Mouse (Mus musculus): ENCODE data around the gene Sprr2d.

Gene Sprr2d

GRCm38 (mm10) chr3:92338840-92339239, at the start of gene Sprr2d:
Gene Sprr2d (plus strand): TSS chr3:92339140.
- in situ Hi-C loops (cut with MboI, MseI): no loop called here

- in situ Hi-C loops (cut with MboI, MseI): no loop called here
Observed at GRCm38 (mm10) chr3:92307406-92307805, 31.5 kb upstream of the Sprr2d start.

- in situ Hi-C loops (cut with MboI, MseI): no loop called here
Observed at GRCm38 (mm10) chr3:92316320-92316719, 22.6 kb upstream of the Sprr2d start, which contains the start of gene Sprr2b. Gene Sprr2b (plus strand): TSS chr3:92316620.

- in situ Hi-C loops (cut with MboI, MseI): no loop called here
Observed at GRCm38 (mm10) chr3:92317384-92317783, 21.6 kb upstream of the Sprr2d start.

- in situ Hi-C loops (cut with MboI, MseI): no loop called here
Observed at GRCm38 (mm10) chr3:92336278-92336677, 2.7 kb upstream of the Sprr2d start.

DNA sequence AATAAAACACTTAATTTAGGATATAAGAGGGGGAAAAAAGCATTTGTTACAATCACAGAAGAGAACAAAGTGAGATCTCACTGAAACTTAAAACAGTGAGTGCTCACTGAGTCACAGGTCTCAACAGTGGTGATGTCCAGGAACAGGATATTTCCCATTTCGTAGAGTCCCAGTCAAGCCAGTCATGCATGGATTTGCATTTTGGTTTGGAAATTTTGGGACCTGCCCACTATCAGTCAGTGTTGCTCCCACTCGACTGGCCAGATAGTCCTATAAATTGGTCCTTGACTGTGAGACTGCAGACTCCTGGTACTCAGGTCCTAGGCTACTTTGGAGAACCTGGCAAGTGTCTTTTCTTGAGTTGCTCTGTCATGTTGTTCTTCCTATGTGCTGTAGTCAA, 12.9 kb downstream of the Sprr2d start, which contains the start of gene Sprr2e:
Gene Sprr2e (plus strand): TSS at position 301 of the 400 bp plus-strand sequence.
- in situ Hi-C loops (cut with MboI, MseI): no loop called here

DNA sequence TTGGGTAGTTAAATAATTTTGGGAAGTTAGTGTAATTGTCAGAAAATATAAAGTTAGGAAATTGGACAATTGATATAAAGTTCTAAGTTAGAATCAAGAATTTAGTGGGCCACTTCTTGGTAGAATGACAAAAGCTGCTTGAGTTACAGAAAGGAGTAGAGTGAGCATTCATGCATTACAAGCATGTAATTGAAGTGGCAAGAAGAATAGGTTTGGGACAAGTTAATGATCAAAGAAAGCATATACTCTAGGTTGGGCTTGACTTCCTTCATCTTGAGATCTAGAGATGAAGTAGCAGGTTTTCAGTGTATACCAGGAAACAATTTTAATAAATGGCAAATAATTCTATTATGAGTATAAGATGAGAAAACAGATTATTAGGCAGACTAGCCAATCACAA, 22.7 kb downstream of the Sprr2d start:
- in situ Hi-C loops (cut with MboI, MseI): no loop called here

- in situ Hi-C loops (cut with MboI, MseI): no loop called here
Observed at GRCm38 (mm10) chr3:92364887-92365286, 25.9 kb downstream of the Sprr2d start, which contains the start of gene Sprr2f. Gene Sprr2f (plus strand): TSS chr3:92365187.

DNA sequence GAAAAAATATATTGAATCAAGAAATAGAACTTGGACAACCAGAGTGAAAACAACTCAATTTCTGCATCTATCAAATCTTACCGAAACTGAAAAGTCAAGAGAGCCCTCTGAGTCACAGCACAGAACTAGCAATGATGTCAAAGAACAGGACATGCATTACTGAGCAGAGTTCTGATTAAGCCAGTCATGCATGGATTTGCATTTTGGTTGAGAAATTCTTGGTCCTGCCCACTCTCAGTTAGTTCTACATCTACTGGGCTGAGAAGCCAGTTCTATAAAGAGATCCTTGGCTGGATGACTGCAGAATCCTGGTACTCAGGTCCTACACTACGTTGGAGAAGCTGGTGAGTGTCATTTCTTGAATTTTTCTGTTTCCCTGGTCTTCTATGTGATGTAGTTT, 34.7 kb downstream of the Sprr2d start:
- in situ Hi-C loops (cut with MboI, MseI): no loop called here

- in situ Hi-C loops (cut with MboI, MseI): no loop called here
Observed at GRCm38 (mm10) chr3:92385385-92385784, 46.4 kb downstream of the Sprr2d start, which contains the start of gene Sprr2h. Gene Sprr2h (plus strand): TSS chr3:92385685.

Measured in regulatory T cell (primary cell).